Mouse (Mus musculus) brain, embryonic 14.5 days (tissue): ENCODE data around the gene Atl1.

ENCODE experiments used
- CTCF ChIP-seq: fragments of 200-500 bp; IDR thresholded peaks from 2 replicates; pipeline ENCODE4 v1.5.1; 2012; ENCODE audit warnings: inconsistent platforms, mild to moderate bottlenecking, moderate library complexity, borderline replicate concordance; ENCODE audit not compliant: insufficient read depth, insufficient read length; ENCODE audit errors: extremely low read depth
- POLR2A ChIP-seq: fragments of 200-500 bp; IDR thresholded peaks from 2 replicates; pipeline ENCODE4 v1.6.1; 2012; ENCODE audit warnings: mild to moderate bottlenecking, inconsistent platforms, borderline replicate concordance; ENCODE audit not compliant: poor library complexity, insufficient read depth, insufficient read length, severe bottlenecking; ENCODE audit errors: extremely low read depth

GRCm38 (mm10) chr12:69973666-69974065 is 81.3 kb downstream of the Atl1 start:
- TF ChIP-seq CTCF, result no peak
- no peak for TF ChIP-seq POLR2A
